Mouse (Mus musculus): Measurements from ENCODE around the gene Gabpa.

GRCm38 (mm10) chr16:84817423-84817822 lies 17.3 kb upstream of the Gabpa start:
- no peak for TF ChIP-seq CTCF (IDR thresholded peaks at IDR 0.05; ENCODE audit: control insufficient read depth, insufficient read depth, low read length)
- TF ChIP-seq POLR2A (IDR thresholded peaks at IDR 0.05; ENCODE audit: borderline replicate concordance, control insufficient read depth, low read depth, low read length), result no peak

Measured in bone marrow, adult 2 months (tissue).